ENCODE assay signal across 30 mouse cellular contexts in the genomic region with DNA sequence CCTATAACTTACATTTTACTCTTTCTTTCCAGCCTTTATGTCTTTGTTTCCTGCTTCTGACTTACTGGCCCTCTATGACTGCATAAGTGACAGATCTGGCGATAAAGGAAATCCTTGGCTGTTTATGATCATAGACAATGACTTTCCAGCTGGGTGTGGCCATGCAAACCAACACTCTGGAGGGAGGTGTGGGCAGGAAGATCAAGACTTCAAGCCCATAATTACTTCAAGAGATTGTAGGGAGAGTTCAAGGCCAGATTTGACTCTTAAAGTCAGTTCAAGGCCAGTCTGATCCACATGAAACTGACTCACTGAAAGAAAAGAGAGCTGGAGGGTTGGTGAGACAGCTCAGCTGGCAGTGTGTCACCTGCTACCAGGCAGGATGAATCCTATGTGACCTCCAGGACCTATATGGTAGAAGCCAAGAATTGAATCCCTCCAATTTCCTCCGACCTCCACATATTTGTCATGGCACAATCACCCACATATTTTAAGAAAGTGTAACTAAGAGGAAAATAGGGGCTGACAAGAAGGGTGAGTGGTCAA. TPM values are rescaled to one million over a fixed set of nuclear protein-coding genes. Genes with fewer than 3 reads are reported as not detected.
DNase-seq lines count a peak whose midpoint lies in the region; ATAC-seq and TF ChIP-seq lines count a peak whose summit lies in the region.
"Had no signal": no experiment of that assay in that cellular context is flagged by ENCODE, and none has a peak within 500 bp of the region (broad histone marks: within the 10 kb centered on the region; RNA-seq: fewer than 3 reads in every experiment).

No protein-coding gene starts in this region.

- peak; percentile 67 to 79 for DNase-seq in adrenal gland, adult (ENCODE audit: inconsistent age in 2 of 2, low spot score in 1 of 2)
- DNase-seq in adrenal gland, postnatal 4 days (ENCODE audit: low spot score in 2 of 2) = no peak
- DNase-seq in adrenal gland, postnatal 36 days = peak; percentile 42 to 53
- DNase-seq in adrenal gland, postnatal 10 days = no peak
- DNase-seq in heart, adult 8-10 months (ENCODE audit: low spot score) = no peak
- no peak for DNase-seq in ovary, adult 18-20 months (ENCODE audit: low spot score)
- DNase-seq: adrenal gland, adult 8-10 months; cerebellum, adult 11 months; cerebellum, adult 2 months; cerebellum, adult 9-11 months; cerebellum, postnatal 25 days; forebrain, postnatal 0 days; gastrocnemius, adult 2 months; gastrocnemius, postnatal 14 days; heart, adult 18-20 months; heart, postnatal 14 days; heart, postnatal 4 days had no signal

- no peak overlapping the region for H3K9ac ChIP-seq in intestine, postnatal 0 days (ENCODE audit: low read depth, low read length)
- H3K9ac ChIP-seq: embryonic facial prominence, embryonic 12.5 days; embryonic facial prominence, embryonic 15.5 days; forebrain, postnatal 0 days; heart, embryonic 13.5 days; hindbrain, embryonic 14.5 days had no signal

- H3K4me1 ChIP-seq in intestine, postnatal 0 days (replicated peaks; ENCODE audit: control insufficient read depth, insufficient read depth, low read length) = no peaks in the 10 kb centered on the region
- H3K4me1 ChIP-seq: embryonic facial prominence, embryonic 12.5 days; embryonic facial prominence, embryonic 15.5 days; heart, embryonic 13.5 days had no signal

- WGBS in intestine, postnatal 0 days = 60% methylated on average over 2 of the region's 2 CpGs

- H3K9me3 ChIP-seq in intestine, postnatal 0 days (ENCODE audit: control insufficient read depth) = no peaks in the 10 kb centered on the region
- H3K9me3 ChIP-seq: embryonic facial prominence, embryonic 12.5 days; embryonic facial prominence, embryonic 15.5 days; heart, embryonic 10.5 days; heart, embryonic 13.5 days had no signal

- H3K36me3 ChIP-seq in intestine, postnatal 0 days (ENCODE audit: control insufficient read depth, insufficient read depth) = peaks cover 31% of the 10 kb centered on the region

- no peak overlapping the region for H3K4me2 ChIP-seq in intestine, postnatal 0 days (replicated peaks; ENCODE audit: low read depth)
- H3K4me2 ChIP-seq: embryonic facial prominence, embryonic 12.5 days; embryonic facial prominence, embryonic 15.5 days; heart, embryonic 13.5 days; hindbrain, embryonic 14.5 days had no signal

- ATAC-seq in intestine, postnatal 0 days = peak; percentile 66
- ATAC-seq: activated CD4-positive, CD25-positive, alpha-beta regulatory T cell, adult 4 months; forebrain, embryonic 14.5 days; forebrain, postnatal 0 days; hindbrain, postnatal 0 days; inflammation-experienced regulatory T-cells, adult 6 months had no signal

- no peaks in the 10 kb centered on the region for H3K27me3 ChIP-seq in intestine, postnatal 0 days (replicated peaks; ENCODE audit: control insufficient read depth, insufficient read depth, low read length)
- H3K27me3 ChIP-seq: embryonic facial prominence, embryonic 12.5 days; embryonic facial prominence, embryonic 15.5 days; heart, embryonic 13.5 days had no signal

- no peak overlapping the region for H3K4me3 ChIP-seq in intestine, postnatal 0 days (ENCODE audit: low read depth, low read length)
- H3K4me3 ChIP-seq: embryonic facial prominence, embryonic 12.5 days; embryonic facial prominence, embryonic 15.5 days; gastrocnemius, adult 2 months; heart, embryonic 10.5 days; heart, embryonic 13.5 days had no signal

- TF ChIP-seq CTCF in intestine, postnatal 0 days (IDR thresholded peaks at IDR 0.05; ENCODE audit: low read depth) = no peak

- H3K27ac ChIP-seq in intestine, postnatal 0 days (ENCODE audit: low read depth, low read length) = no peak overlapping the region
- H3K27ac ChIP-seq: embryonic facial prominence, embryonic 12.5 days; embryonic facial prominence, embryonic 15.5 days; gastrocnemius, adult 2 months; heart, embryonic 10.5 days; heart, embryonic 13.5 days; hindbrain, embryonic 14.5 days; hindbrain, postnatal 0 days had no signal

RNA-seq across cellular contexts. Expression of gene 1700020D05Rik, which starts 3.2 kb away (rescaled TPM):
- total RNA-seq in adrenal gland, postnatal 4 days (2021) = 1 to 10 TPM; 3.0 to 3.5 TPM
- total RNA-seq in adrenal gland, postnatal 36 days (2021) = 1 to 10 TPM; 1.0 to 1.5 TPM
- 1 to 10 TPM; 1.2 to 2.7 TPM for total RNA-seq in adrenal gland, postnatal 10 days (2021)
- not detected in 2 replicates for polyA plus RNA-seq in intestine, postnatal 0 days (2015; fragmentation: Nextera tagmentation; extraction: Ambion mirVana)
- total RNA-seq in heart, adult 8-10 months (2022) = 1 to 10 TPM in 1 of 4 experiments, under 1 TPM in 3; 0.52 to 1.4 (median 0.81) TPM
- total RNA-seq: common myeloid progenitor, adult 5-6 weeks had no signal
- polyA plus RNA-seq: forebrain, embryonic 11.5 days; forebrain, embryonic 14.5 days; forebrain, postnatal 0 days; heart, embryonic 13.5 days; heart, embryonic 16.5 days; hindbrain, postnatal 0 days had no signal

RNA-seq across cellular contexts. Expression of gene Snx32, which starts 9.9 kb away (rescaled TPM):
- 10 to 100 TPM; 15.1 to 16.0 TPM for total RNA-seq in adrenal gland, postnatal 4 days (2021)
- total RNA-seq in adrenal gland, postnatal 36 days (2021) = 10 to 100 TPM; 11.1 to 12.1 TPM
- total RNA-seq in adrenal gland, postnatal 10 days (2021) = 10 to 100 TPM in 1 of 2 experiments, 1 to 10 TPM in 1; 8.0 to 12.3 TPM
- 3.8 and 4.5 TPM in 2 replicates for polyA plus RNA-seq in intestine, postnatal 0 days (2015; fragmentation: Nextera tagmentation; extraction: Ambion mirVana)
- 1 to 10 TPM; 3.7 to 6.5 (median 6.0) TPM for total RNA-seq in heart, adult 8-10 months (2022)

RNA-seq across cellular contexts. Expression of gene Cfl1, which starts 10.1 kb away (rescaled TPM):
- total RNA-seq in adrenal gland, postnatal 4 days (2021) = 100 to 1,000 TPM; 789 to 859 TPM
- total RNA-seq in adrenal gland, postnatal 36 days (2021) = 100 to 1,000 TPM; 659 to 740 TPM
- total RNA-seq in adrenal gland, postnatal 10 days (2021) = 100 to 1,000 TPM; 651 to 659 TPM
- 1,685 and 1,786 TPM in 2 replicates for polyA plus RNA-seq in intestine, postnatal 0 days (2015; fragmentation: Nextera tagmentation; extraction: Ambion mirVana)
- total RNA-seq in heart, adult 8-10 months (2022) = 100 to 1,000 TPM; 142 to 201 (median 170) TPM

RNA-seq across cellular contexts. Expression of gene Mus81, which starts 12.2 kb away (rescaled TPM):
- 10 to 100 TPM; 24.9 to 29.8 TPM for total RNA-seq in adrenal gland, postnatal 4 days (2021)
- total RNA-seq in adrenal gland, postnatal 36 days (2021) = 10 to 100 TPM; 23.1 to 30.7 TPM
- 10 to 100 TPM; 25.2 to 27.4 TPM for total RNA-seq in adrenal gland, postnatal 10 days (2021)
- polyA plus RNA-seq in intestine, postnatal 0 days (2015; fragmentation: Nextera tagmentation; extraction: Ambion mirVana) = 12.4 and 14.4 TPM in 2 replicates
- total RNA-seq in heart, adult 8-10 months (2022) = 10 to 100 TPM; 15.8 to 27.3 (median 21.9) TPM

RNA-seq across cellular contexts. Expression of gene Efemp2, which starts 26.6 kb away (rescaled TPM):
- 10 to 100 TPM; 80.0 to 88.0 TPM for total RNA-seq in adrenal gland, postnatal 4 days (2021)
- 10 to 100 TPM; 50.2 to 87.9 TPM for total RNA-seq in adrenal gland, postnatal 36 days (2021)
- 10 to 100 TPM; 48.8 to 50.9 TPM for total RNA-seq in adrenal gland, postnatal 10 days (2021)
- 39.4 and 40.7 TPM in 2 replicates for polyA plus RNA-seq in intestine, postnatal 0 days (2015; fragmentation: Nextera tagmentation; extraction: Ambion mirVana)
- total RNA-seq in heart, adult 8-10 months (2022) = 10 to 100 TPM in 2 of 4 experiments, 1 to 10 TPM in 2; 6.5 to 11.2 (median 9.5) TPM

Comparison
In these comparisons a context has a peak if more than half of its experiments do, and no peak if none do; other contexts are left out.
1. DNase-seq: peak in adrenal gland, adult (2 of 2) and adrenal gland, postnatal 36 days (2 of 2); none in adrenal gland, postnatal 4 days (0 of 2), adrenal gland, postnatal 10 days (single experiment), heart, adult 8-10 months (single experiment) and ovary, adult 18-20 months (single experiment).